In the genomic region with DNA sequence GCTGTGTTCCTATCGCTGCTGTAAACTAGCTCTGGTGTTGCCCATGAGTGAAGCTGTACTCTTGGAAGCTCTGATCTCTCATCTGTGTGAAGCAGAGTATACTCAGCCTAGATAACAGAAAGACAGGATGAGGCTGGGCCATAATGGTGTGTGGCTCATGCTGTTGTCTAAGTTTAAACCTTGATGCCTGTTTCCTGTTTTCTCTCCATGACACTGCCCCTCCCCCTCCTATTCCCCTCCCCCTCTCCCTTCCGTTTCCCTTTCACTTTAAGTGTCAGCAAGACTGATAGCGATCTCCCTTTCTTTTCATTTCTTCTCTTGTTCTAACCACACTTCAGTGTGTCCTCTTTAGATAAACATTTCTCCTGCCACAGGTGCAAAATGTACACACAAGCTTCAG, we compare ENCODE assay signal across 11 mouse cellular contexts.
DNase-seq lines count a peak whose midpoint lies in the region; ATAC-seq and TF ChIP-seq lines count a peak whose summit lies in the region.
"Had no signal": no experiment of that assay in that cellular context is flagged by ENCODE, and none has a peak within 500 bp of the region (broad histone marks: within the 10 kb centered on the region; RNA-seq: fewer than 3 reads in every experiment).

No protein-coding gene starts in this region.

- DNase-seq in MEL (ENCODE audit: low read depth, low spot score) = peak; percentile 82
- DNase-seq in induced T-regulatory cell, adult 2 months (ENCODE audit: low read depth) = peak; percentile 87
- peak; percentile 87 for DNase-seq in thymus, postnatal 14 days
- no peak for DNase-seq in ovary, postnatal 14 days (ENCODE audit: low spot score)
- DNase-seq in adrenal gland, adult (ENCODE audit: inconsistent age in 2 of 2, low spot score in 1 of 2) = no peak
- DNase-seq: heart, postnatal 10 days; midbrain, embryonic 14.5 days had no signal

- TF ChIP-seq POLR2A in MEL (IDR thresholded peaks at IDR 0.05; ENCODE audit: control insufficient read depth in 1 of 2, insufficient read depth in 1 of 2, low read depth in 1 of 2, low read length in 2 of 2, poor library complexity in 1 of 2) = no peak

- H3K9me3 ChIP-seq in MEL (replicated peaks; ENCODE audit: insufficient read depth, low read length) = no peaks in the 10 kb centered on the region
- H3K9me3 ChIP-seq in kidney, embryonic 14.5 days (ENCODE audit: control insufficient read depth, low read length) = no peaks in the 10 kb centered on the region
- H3K9me3 ChIP-seq: limb, embryonic 10.5 days had no signal

- peak; percentile 73 for ATAC-seq in megakaryocyte, adult 5-6 weeks (ENCODE audit: poor library complexity, severe bottlenecking)
- no peak for ATAC-seq in kidney, embryonic 14.5 days (ENCODE audit: low FRiP score, low TSS enrichment)

- WGBS in kidney, embryonic 14.5 days = 43% methylated on average over 3 of the region's 3 CpGs

- TF ChIP-seq RAD21 in MEL (IDR thresholded peaks at IDR 0.05; ENCODE audit: low read depth, low read length) = no peak; the same call in 1 of the 2 replicates

- H3K4me2 ChIP-seq in kidney, embryonic 14.5 days (replicated peaks; ENCODE audit: low read depth, low read length) = no peak overlapping the region

- no peaks in the 10 kb centered on the region for H3K27me3 ChIP-seq in MEL (ENCODE audit: control insufficient read depth in 1 of 2, insufficient read depth in 2 of 2, low read length in 2 of 2)
- no peaks in the 10 kb centered on the region for H3K27me3 ChIP-seq in kidney, embryonic 14.5 days (ENCODE audit: control insufficient read depth, insufficient read depth, low read length)

- H3K79me2 ChIP-seq in MEL (ENCODE audit: control insufficient read depth, insufficient read depth, low read length, poor library complexity) = no peaks in the 10 kb centered on the region

- no peak overlapping the region for H3K9ac ChIP-seq in MEL (ENCODE audit: control insufficient read depth, low read depth, low read length, poor library complexity, severe bottlenecking)
- no peak overlapping the region for H3K9ac ChIP-seq in kidney, embryonic 14.5 days (ENCODE audit: low read depth, low read length)

- H3K27ac ChIP-seq in MEL (ENCODE audit: control insufficient read depth, low read depth, low read length) = peak overlapping the region; percentile 51; the same call in 1 of the 2 replicates
- no peak overlapping the region for H3K27ac ChIP-seq in kidney, embryonic 14.5 days (ENCODE audit: low read depth, low read length)
- H3K27ac ChIP-seq: kidney, postnatal 0 days; limb, embryonic 10.5 days had no signal

- peaks cover 0 to 16% of the 10 kb centered on the region in 2 experiments; a peak in 3 of 4 replicates for H3K4me1 ChIP-seq in MEL (ENCODE audit: control insufficient read depth in 1 of 2, insufficient read depth in 2 of 2, low read length in 2 of 2)
- H3K4me1 ChIP-seq in kidney, embryonic 14.5 days (ENCODE audit: control insufficient read depth, insufficient read depth, low read length) = no peaks in the 10 kb centered on the region
- H3K4me1 ChIP-seq: limb, embryonic 10.5 days had no signal

- peaks cover 0 to 11% of the 10 kb centered on the region in 2 experiments; a peak in 2 of 4 replicates for H3K36me3 ChIP-seq in MEL (ENCODE audit: control insufficient read depth in 1 of 2, insufficient read depth in 2 of 2, low read length in 2 of 2)
- H3K36me3 ChIP-seq in kidney, embryonic 14.5 days (ENCODE audit: control insufficient read depth, insufficient read depth, low read length) = no peaks in the 10 kb centered on the region
- H3K36me3 ChIP-seq: limb, embryonic 10.5 days had no signal

- peak; percentile 80 to 88 for TF ChIP-seq EP300 in MEL (IDR thresholded peaks at IDR 0.05; ENCODE audit: low read depth in 1 of 2, low read length in 2 of 2)

- TF ChIP-seq CTCF in MEL (IDR thresholded peaks at IDR 0.05 in 2 of 3, conservative IDR thresholded peaks at IDR 0.05 in 1 of 3; ENCODE audit: control insufficient read depth in 1 of 3, insufficient read depth in 1 of 3, low read depth in 2 of 3, low read length in 3 of 3, poor library complexity in 1 of 3, severe bottlenecking in 1 of 3) = no peak

- peak overlapping the region in 1 of 2 experiments; percentile 26; a peak in 1 of 4 replicates for H3K4me3 ChIP-seq in MEL (ENCODE audit: control insufficient read depth in 1 of 2, insufficient read depth in 1 of 2, low read depth in 2 of 2, low read length in 2 of 2)
- no peak overlapping the region for H3K4me3 ChIP-seq in kidney, embryonic 14.5 days (ENCODE audit: low read length)
- H3K4me3 ChIP-seq: limb, embryonic 10.5 days had no signal

TF ChIP-seq in MEL, 35 proteins besides CTCF, POLR2A, EP300 and RAD21:
- TF ChIP-seq CHD2 (IDR thresholded peaks at IDR 0.05; ENCODE audit: low read length) (peak; percentile 81), MAX (IDR thresholded peaks at IDR 0.05; ENCODE audit: low read length) (no peak), CHD1 (IDR thresholded peaks at IDR 0.05; ENCODE audit: low read depth, low read length) (no peak), MYC (IDR thresholded peaks at IDR 0.05; ENCODE audit: low read depth, low read length) (no peak), SIN3A (IDR thresholded peaks at IDR 0.05; ENCODE audit: low read length) (peak; percentile 65), JUND (IDR thresholded peaks at IDR 0.05; ENCODE audit: low read depth, low read length) (no peak), TCF12 (IDR thresholded peaks at IDR 0.05; ENCODE audit: low read depth, low read length) (peak; percentile 93), KAT2A (conservative IDR thresholded peaks at IDR 0.05; ENCODE audit: low read depth, low read length) (no peak), ZNF384 (IDR thresholded peaks at IDR 0.05; ENCODE audit: low read depth, low read length) (no peak), GATA1 (IDR thresholded peaks at IDR 0.05; ENCODE audit: low read depth, low read length) (peak; percentile 75), MAZ (IDR thresholded peaks at IDR 0.05; ENCODE audit: low read depth, low read length) (no peak), GABPA (IDR thresholded peaks at IDR 0.05; ENCODE audit: low read depth, low read length) (no peak), ZMIZ1 (IDR thresholded peaks at IDR 0.05; ENCODE audit: low read depth, low read length) (no peak), HCFC1 (IDR thresholded peaks at IDR 0.05; ENCODE audit: low read depth, low read length) (peak; percentile 38; the same call in 1 of the 2 replicates), TAL1 (IDR thresholded peaks at IDR 0.05; ENCODE audit: low read length) (no peak), POLR2AphosphoS5 (IDR thresholded peaks at IDR 0.05; ENCODE audit: borderline replicate concordance, low read depth, low read length) (no peak), RCOR1 (IDR thresholded peaks at IDR 0.05; ENCODE audit: low read depth, low read length) (peak; percentile 65), USF1 (IDR thresholded peaks at IDR 0.05; ENCODE audit: low read depth, low read length) (no peak), ZKSCAN1 (IDR thresholded peaks at IDR 0.05; ENCODE audit: low read depth, low read length) (no peak), MEF2A (IDR thresholded peaks at IDR 0.05; ENCODE audit: extremely low read depth, insufficient replicate concordance, low read depth, low read length, poor library complexity, severe bottlenecking) (peak; percentile 19; the same call in 1 of the 2 replicates), MAFK (IDR thresholded peaks at IDR 0.05; ENCODE audit: borderline replicate concordance, low read depth, low read length) (peak; percentile 19; the same call in 1 of the 2 replicates), ELF1 (IDR thresholded peaks at IDR 0.05; ENCODE audit: low read depth, low read length) (no peak), MXI1 (IDR thresholded peaks at IDR 0.05; ENCODE audit: low read depth, low read length) (peak; percentile 51; the same call in 1 of the 2 replicates), TBP (IDR thresholded peaks at IDR 0.05; ENCODE audit: low read depth, low read length) (no peak), UBTF (IDR thresholded peaks at IDR 0.05; ENCODE audit: borderline replicate concordance, insufficient read depth, low read depth, low read length) (no peak), BHLHE40 (IDR thresholded peaks at IDR 0.05; ENCODE audit: borderline replicate concordance, low read depth, low read length) (no peak), E2F4 (IDR thresholded peaks at IDR 0.05; ENCODE audit: borderline replicate concordance, low read depth, low read length) (no peak), NELFE (IDR thresholded peaks at IDR 0.05; ENCODE audit: low read depth, low read length) (no peak), POLR2AphosphoS2 (IDR thresholded peaks at IDR 0.05; ENCODE audit: low read length) (no peak), SMC3 (IDR thresholded peaks at IDR 0.05; ENCODE audit: low read depth, low read length) (no peak), MYB (IDR thresholded peaks at IDR 0.05; ENCODE audit: low read depth, low read length) (no peak), NRF1 (IDR thresholded peaks at IDR 0.05; ENCODE audit: insufficient read depth, low read depth, low read length, poor library complexity, severe bottlenecking) (no peak), ETS1 (IDR thresholded peaks at IDR 0.05; ENCODE audit: low read depth, low read length) (peak; percentile 92), USF2 (IDR thresholded peaks at IDR 0.05; ENCODE audit: borderline replicate concordance in 1 of 2, insufficient read depth in 1 of 2, low read depth in 1 of 2, low read length in 2 of 2) (no peak), ZC3H11A (IDR thresholded peaks at IDR 0.05; ENCODE audit: low read depth, low read length) (no peak)

Comparison
In these comparisons a context has a peak if more than half of its experiments do, and no peak if none do; other contexts are left out.
1. DNase-seq: peak in MEL (single experiment), induced T-regulatory cell, adult 2 months (single experiment) and thymus, postnatal 14 days (single experiment); none in ovary, postnatal 14 days (single experiment) and adrenal gland, adult (0 of 2).